Mouse (Mus musculus): Measurements from ENCODE around the gene Emp3.

The Emp3 gene

DNA sequence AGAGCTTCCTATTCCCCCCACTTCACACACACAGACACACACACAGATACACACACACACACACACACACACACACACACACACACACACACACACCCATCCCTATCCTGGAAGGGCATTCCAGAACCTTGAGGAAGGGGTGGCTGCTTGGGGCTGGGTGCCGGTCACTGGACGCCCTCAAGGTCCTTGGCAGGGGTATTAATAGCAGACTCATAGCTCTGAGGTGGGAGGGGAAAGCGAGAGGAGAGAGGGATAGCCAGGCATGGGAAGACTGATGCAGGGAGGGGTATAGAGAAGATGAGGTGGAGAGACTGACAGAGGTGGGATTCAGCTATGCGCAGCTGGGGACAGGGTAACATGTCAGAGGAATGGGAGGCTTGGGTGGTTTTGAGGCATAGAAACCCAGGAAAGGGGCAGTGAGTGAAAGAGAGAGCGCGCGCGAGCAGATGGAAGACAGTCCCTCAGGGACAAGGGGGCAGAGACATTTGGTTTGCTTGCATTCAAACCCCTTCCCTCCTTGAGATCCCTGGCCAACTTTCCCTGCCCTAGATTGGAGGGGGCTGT lies 52.0 kb downstream of the Emp3 start:
- no peak for DNase-seq (ENCODE audit: low spot score)
